Mouse (Mus musculus) mature B cell (primary cell): ENCODE data around the gene Tubg1.
"Not testable (repeated sequence)": the region's sequence is repeated elsewhere in the genome, so short reads cannot be mapped to it uniquely, and the experiment has no call there.

Experiments
- in situ Hi-C: fragments of 300-500 bp; cut with MboI; formaldehyde crosslinking; loops from 2 replicates; pipeline ENCODE4 v1.14.3; 2019

Tubg1 gene

DNA sequence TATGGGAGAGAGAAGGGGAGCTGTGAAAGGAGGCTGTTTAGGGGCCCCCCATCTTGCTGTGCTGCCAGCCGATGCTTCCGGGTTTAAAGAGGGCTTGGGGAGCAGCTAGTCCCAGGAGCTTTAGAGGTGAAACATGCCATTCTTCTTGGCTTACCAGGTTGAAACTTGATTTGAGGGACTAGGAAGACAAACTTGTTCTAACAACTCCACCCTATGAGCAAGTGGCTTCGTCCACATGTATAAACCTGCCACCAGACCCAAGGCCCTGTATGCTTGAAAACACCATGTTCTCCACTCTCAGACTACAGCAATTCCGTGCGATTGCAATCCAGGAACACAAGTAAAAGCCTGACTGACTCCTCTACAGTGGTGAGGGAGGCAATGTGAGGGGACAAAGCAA lies 16.7 kb upstream of the Tubg1 start:
- in situ Hi-C loops, result no loop called here

GRCm38 (mm10) chr11:101109351-101109750 lies 10.4 kb upstream of the Tubg1 start:
- in situ Hi-C loops, result no loop called here

GRCm38 (mm10) chr11:101110708-101111107 lies 9.0 kb upstream of the Tubg1 start:
- in situ Hi-C loops, result no loop called here

- in situ Hi-C loops, result no loop called here
These were observed 8.6 kb upstream of the Tubg1 start for GRCm38 (mm10) chr11:101111178-101111577.

DNA sequence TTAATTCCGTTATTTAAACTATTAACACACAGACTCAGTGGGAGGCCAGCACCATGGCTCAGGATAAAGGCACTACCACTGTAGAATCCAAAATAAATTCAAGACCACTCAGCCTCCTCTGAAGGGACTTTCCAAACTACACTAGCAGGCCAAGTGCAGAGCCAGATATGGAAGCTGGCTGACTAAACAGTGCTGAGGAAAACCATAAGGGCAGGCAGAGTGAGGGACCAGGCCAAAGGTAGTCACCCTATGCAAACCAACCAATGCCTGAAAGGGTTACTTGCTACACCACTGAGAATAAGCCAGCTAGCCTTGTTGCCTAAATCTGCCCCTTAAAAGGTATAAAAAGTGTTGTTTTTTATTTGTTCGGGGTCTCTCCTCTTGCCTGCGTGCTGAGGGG lies 7.6 kb upstream of the Tubg1 start:
- in situ Hi-C loops, result no loop called here

DNA sequence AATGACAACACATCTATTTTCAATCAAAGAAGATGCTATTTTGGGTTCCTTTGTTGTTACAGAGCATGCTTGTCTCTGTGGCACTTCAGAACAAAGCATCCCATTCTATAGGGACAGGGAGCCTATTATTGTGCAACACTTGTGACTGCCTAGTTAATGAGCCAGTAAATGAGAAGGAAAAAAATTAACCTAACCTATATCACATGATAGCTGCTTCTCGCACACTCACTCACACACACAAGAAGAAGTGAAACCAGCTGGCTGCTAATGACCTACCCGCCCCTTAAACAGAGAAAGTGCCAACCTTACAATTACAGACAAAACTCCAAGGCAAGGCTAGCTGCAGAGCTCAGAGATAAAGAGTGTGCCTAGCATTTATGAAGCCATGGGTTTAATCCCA lies 4.2 kb upstream of the Tubg1 start:
- in situ Hi-C loops, result no loop called here

DNA sequence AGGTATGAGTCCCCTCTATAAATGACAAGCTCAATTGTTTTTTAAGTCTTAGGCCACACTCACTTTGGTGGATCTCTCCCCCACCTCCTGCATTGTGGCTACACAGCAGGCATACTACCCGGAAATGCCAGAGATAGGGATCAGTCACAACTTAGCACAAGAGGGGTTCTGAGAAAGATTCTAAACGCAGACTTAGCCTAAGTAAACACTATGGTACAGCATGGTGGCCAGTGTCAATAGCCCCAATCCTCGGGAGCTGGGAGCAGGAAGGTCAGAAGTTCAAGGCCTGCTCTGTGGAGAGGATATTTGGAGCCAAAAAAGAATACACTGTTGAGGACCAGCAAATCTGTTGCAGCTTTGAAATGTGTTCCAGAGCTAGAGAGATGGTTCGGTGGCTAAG lies 1.6 kb upstream of the Tubg1 start:
- in situ Hi-C loops, result no loop called here

GRCm38 (mm10) chr11:101119131-101119760 lies 492 bp upstream of the Tubg1 start:
- in situ Hi-C loops, result no loop called here

- in situ Hi-C loops, result no loop called here
These were observed 929 bp downstream of the Tubg1 start for GRCm38 (mm10) chr11:101120545-101121188.

DNA sequence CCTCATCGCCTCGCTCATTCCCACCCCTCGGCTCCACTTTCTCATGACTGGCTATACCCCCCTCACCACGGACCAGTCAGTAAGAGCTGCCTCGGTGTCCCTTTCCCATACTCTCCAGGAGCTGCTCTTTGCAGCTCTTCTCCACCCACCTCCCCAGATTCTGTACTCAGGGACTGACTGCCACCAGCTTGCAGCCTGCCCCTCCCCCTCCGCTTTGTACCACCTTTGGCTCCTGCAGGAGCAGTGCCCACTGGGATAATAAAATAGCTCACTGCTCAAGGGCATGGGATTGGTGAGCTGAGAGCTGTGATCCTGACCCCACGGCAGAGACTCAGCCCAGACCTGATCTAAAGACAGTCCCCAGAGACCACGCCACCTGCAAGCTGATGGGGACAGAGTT lies 4.8 kb downstream of the Tubg1 start:
- in situ Hi-C loops, result not testable (repeated sequence)

DNA sequence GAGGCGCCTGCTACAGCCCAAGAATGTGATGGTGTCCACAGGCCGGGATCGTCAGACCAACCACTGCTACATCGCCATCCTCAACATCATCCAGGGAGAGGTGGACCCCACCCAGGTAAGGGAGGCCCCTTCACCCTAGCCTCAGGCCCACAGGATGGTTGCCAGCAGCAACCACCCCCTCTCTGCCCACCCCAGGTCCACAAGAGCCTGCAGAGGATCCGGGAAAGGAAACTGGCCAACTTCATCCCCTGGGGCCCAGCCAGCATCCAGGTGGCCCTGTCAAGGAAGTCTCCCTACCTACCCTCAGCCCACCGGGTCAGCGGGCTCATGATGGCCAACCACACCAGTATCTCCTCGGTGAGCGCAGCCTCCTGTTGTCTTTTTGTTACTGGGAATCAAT lies 5.3 kb downstream of the Tubg1 start:
- in situ Hi-C loops, result not testable (repeated sequence)

DNA sequence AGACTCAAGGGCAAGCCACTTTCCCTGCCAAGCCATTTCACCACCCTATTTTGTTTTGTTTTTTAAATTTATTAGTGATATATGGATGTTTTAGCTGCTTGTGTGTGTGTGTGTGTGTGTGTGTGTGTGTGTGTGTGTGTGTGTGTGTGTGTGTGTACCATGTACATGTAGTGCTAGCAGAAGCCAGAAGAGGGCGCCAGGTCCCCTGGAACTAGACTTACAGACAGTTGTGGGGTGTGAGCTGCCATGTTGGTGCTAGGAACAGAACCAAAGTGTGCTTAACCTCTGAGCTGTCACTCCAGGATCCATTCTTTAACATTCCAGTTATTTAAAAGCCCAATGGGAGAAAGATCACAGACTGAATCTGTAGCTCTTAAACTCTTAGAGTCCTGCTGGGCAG lies 7.3 kb downstream of the Tubg1 start:
- in situ Hi-C loops, result no loop called here

DNA sequence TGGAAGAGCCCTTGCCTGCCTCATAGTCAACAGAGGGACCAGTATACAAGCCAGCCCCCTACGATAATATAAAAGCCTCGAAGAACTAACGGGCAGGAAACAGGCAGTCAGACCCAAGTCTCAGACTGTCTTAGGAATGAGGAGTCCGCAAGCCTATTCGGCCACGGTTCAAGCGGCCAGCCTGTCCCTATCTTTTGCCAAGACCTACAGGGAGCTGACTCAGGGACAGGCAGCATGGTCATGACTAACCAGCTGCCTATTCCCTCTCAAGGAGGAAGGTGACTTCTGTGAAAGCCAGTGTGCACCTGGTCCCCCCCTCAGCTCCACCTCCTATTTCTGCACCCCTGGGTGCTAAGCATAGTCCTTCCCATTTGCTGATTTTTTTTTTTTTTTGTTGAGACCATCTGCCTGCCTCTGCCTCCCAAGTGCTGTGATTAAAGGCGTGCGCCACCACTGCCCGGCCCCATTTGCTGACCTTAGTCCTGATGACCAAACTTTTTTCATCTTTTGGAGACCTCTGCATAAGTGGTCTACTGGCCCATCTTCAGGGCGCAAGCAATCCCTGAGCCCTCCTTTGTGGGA lies 9.3 kb downstream of the Tubg1 start:
- in situ Hi-C loops, result no loop called here

DNA sequence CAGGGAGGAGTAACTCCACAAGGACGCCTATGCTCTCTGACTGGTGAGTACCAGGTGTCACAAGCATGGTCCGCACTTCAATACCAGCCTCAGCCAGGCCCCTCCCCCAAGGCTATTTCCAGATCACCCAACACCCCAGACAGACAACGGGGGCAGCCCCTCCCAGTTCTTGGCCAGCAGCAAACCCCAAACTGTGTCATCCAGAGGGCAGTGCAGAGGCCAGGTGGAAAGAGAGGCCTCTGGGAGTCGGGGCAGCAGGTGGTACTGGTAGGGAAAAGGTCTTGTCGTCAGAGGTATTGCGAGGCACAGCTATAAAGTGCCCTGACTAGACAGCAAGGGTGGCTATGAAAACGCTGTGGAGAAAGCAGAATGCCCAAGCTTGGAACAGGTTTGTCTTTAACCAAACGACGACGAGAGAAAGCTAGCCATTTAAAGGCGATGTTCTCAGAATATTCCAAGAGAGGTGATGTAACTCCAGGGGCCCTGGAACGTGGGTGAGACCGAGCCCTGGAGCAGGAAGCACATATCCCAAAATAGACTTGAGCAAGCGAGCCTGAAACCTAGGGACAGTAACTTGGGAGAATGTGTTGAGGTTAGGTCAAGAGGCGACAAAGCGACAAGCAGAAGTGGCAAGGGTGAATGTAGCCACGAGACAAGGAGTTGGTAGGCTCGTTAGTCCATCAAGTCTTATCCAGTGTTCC lies 10.5 kb downstream of the Tubg1 start:
- in situ Hi-C loops, result no loop called here

DNA sequence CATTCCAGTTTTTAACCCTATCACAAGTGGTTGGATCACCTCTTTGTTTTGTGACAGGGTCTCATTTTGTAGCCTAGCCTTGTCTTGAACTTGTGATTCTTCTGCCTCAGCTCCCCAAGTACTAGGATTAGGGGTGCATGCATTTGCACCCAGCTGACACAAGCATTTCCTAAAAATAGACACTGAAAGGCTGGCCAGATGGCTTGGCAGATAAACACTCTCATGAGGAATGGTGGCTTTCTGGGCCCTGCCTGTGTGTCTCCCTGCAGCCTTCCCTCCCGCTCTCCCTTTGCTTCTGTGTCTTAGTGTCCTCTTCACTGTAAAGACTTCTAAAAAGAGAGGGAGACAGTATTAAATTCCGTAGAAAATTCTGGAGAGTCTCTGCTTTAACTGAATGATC lies 11.4 kb downstream of the Tubg1 start:
- in situ Hi-C loops, result no loop called here

GRCm38 (mm10) chr11:101131701-101132100 lies 12.0 kb downstream of the Tubg1 start:
- in situ Hi-C loops, result no loop called here

GRCm38 (mm10) chr11:101133037-101133436 lies 13.3 kb downstream of the Tubg1 start:
- in situ Hi-C loops, result no loop called here

DNA sequence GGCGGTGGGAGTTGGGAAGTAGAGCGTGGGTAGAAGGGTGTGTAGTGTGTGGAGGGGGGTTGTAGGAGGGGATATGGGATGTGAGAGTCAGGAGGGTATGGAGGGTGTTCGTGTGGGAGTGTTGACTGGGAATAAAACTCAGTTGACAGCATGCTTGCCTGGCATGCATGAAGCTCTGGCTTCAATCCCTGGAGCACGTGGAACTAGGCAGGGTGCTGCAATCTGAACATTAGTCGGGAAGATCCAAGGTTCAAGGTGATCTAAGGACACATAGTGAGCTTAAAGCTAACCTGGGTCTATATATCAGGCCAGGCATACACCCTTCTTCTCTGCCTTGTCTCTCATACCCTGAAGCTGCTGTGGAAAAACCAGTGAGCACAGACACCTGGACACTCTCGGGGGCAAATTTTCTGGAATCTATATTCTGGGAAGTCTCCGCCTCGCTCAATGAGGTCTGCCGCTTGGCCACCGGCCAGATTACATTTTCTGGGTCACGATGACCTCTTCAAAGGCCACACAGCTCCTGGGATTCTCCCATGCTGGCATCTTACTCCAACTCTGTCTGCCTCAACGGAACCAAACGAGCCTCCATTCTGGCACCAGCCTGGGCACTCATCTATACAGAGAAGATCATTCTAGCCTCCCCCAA lies 14.6 kb downstream of the Tubg1 start:
- in situ Hi-C loops, result no loop called here

GRCm38 (mm10) chr11:101137000-101137399 lies 17.3 kb downstream of the Tubg1 start:
- in situ Hi-C loops, result no loop called here

DNA sequence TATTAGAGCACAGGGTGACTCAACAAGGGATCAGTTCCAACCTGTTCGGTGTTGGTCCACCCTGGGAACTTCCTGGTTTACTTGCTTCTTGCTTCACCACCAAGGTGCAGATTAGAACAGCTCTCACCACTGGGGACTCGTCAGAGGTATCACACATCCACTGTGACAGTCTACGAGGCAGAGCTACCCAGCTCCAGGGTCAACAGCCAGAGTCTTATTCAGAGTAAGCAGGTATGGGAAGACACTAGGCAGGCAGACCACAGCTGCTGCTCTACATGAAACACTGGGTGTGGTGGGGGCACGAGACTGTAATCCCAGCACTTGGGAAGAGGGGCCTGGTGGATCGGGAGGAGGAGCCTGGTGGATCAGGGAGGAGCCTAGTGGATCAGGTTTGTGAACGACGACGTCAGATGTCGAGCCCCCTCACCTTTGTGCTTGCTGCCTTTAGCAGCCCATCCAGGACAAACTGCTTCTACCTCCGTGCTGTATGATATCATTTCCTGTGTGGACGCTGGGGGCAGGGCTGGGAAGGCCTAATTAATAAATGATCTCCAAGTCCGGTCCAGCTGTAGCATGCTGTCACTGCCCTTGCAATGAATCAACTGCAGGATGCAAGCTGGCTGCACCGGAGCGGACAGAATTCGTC lies 18.9 kb downstream of the Tubg1 start:
- in situ Hi-C loops, result no loop called here

- in situ Hi-C loops, result no loop called here
These were observed 20.6 kb downstream of the Tubg1 start for GRCm38 (mm10) chr11:101140164-101140819.
